Mouse (Mus musculus): ENCODE results near the gene Fyco1. TPM values are rescaled to one million over a fixed set of nuclear protein-coding genes. Genes with fewer than 3 reads are reported as not detected.

Fyco1 gene
- total and polyA plus RNA-seq, 2 experiments = 5.9 to 22.9 TPM

DNA sequence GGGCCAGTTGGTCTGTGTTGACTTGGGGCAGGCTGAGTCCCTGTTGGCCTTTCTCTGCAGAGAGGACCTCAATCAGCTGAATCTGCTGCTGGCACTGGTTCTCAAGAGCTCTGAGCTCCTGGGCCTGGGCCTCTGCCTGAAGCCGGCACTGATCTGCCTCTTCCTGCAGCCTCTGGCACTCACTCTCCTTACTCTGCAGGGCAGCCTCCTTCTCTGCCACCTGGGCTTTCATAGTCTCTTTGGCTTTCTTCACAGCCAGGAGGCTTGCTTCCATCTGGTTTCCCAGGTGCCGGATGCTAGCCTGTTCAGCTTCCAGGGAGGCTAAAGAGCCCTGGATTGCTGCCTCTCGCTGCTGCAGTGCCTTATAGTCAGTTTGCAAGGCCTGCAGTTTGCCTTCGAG is 22.8 kb downstream of the Fyco1 start:
- TF ChIP-seq CTCF (IDR thresholded peaks at IDR 0.05; ENCODE audit: low read depth, low read length) (no peak), POLR2A (IDR thresholded peaks at IDR 0.05; ENCODE audit: extremely low read depth, insufficient read depth, low read length) (no peak)
- 97% methylated on average over 4 of the region's 4 CpGs for WGBS
- Histone ChIP-seq H3K27ac (replicated peaks; ENCODE audit: insufficient read depth, low read depth, low read length) (no peak overlapping the region), H3K36me3 (ENCODE audit: control insufficient read depth, insufficient read depth, low read length) (peaks cover 79% of the 10 kb centered on the region), H3K9ac (ENCODE audit: low read depth, low read length) (no peak overlapping the region), H3K4me1 (ENCODE audit: control insufficient read depth, insufficient read depth, low read length) (no peaks in the 10 kb centered on the region), H3K79me2 (ENCODE audit: control insufficient read depth, insufficient read depth, low read length) (no peaks in the 10 kb centered on the region), H3K4me3 (ENCODE audit: insufficient read depth, low read depth, low read length) (no peak overlapping the region), H3K27me3 (ENCODE audit: control insufficient read depth, insufficient read depth, low read length) (no peaks in the 10 kb centered on the region)
- no peak for DNase-seq (ENCODE audit: extremely low read depth, low read depth, low spot score)

DNA sequence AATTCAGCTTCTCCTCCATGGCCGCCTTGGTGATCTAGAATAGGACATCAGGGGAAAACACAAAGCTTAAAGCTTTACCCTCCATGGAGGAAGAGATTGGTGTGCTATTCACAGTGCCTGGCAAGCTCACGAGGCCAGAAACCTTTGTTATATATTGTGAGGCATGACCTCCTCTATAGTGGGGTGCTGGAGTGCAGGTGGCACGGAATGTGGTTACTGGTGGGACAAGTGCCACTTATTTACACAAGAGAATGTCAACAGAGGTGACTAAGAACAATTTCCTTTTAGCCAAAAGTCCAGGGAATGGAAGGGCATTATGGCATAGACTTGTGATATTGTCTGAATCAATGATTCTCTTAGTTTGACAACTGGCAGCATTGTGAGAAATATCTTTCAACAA is 25.1 kb downstream of the Fyco1 start:
- DNase-seq (ENCODE audit: extremely low read depth, low read depth, low spot score) = no peak
- no peaks in the 10 kb centered on the region for H3K79me2 ChIP-seq (ENCODE audit: control insufficient read depth, insufficient read depth, low read length)
- H3K4me3 ChIP-seq (ENCODE audit: insufficient read depth, low read depth, low read length) = no peak overlapping the region
- no peaks in the 10 kb centered on the region for H3K4me1 ChIP-seq (ENCODE audit: control insufficient read depth, insufficient read depth, low read length)
- WGBS = 59% methylated on average over 3 of the region's 3 CpGs
- H3K27me3 ChIP-seq (ENCODE audit: control insufficient read depth, insufficient read depth, low read length) = no peaks in the 10 kb centered on the region
- H3K9ac ChIP-seq (ENCODE audit: low read depth, low read length) = no peak overlapping the region
- peaks cover 82% of the 10 kb centered on the region for H3K36me3 ChIP-seq (ENCODE audit: control insufficient read depth, insufficient read depth, low read length)
- H3K27ac ChIP-seq (replicated peaks; ENCODE audit: insufficient read depth, low read depth, low read length) = no peak overlapping the region
- TF ChIP-seq CTCF (IDR thresholded peaks at IDR 0.05; ENCODE audit: low read depth, low read length) (no peak), POLR2A (IDR thresholded peaks at IDR 0.05; ENCODE audit: extremely low read depth, insufficient read depth, low read length) (no peak)

DNA sequence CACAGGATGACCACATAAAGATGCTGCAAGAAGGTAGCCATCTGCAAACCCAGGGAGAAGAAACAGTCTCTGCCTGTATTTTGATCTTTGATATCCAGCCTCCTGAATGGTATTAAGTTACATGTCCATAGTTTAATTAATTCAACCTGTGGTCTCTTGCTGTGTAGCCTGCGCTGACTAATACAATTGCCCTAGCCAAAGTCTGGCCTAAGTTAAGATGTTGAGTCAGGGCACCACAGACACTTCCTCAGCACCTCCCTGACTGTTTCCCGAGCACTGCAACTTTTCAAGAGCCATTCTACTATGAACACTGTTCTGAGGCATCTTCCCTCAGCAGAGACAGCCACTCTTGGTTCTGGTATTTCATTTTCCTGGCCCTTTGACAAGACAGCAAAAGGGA is 33.1 kb downstream of the Fyco1 start:
- Histone ChIP-seq H3K9ac (ENCODE audit: low read depth, low read length) (no peak overlapping the region), H3K36me3 (ENCODE audit: control insufficient read depth, insufficient read depth, low read length) (peaks cover 75% of the 10 kb centered on the region), H3K4me1 (ENCODE audit: control insufficient read depth, insufficient read depth, low read length) (peaks cover 8% of the 10 kb centered on the region), H3K79me2 (ENCODE audit: control insufficient read depth, insufficient read depth, low read length) (no peaks in the 10 kb centered on the region; the same call in 1 of the 2 replicates), H3K27ac (replicated peaks; ENCODE audit: insufficient read depth, low read depth, low read length) (no peak overlapping the region), H3K4me3 (ENCODE audit: insufficient read depth, low read depth, low read length) (no peak overlapping the region), H3K27me3 (ENCODE audit: control insufficient read depth, insufficient read depth, low read length) (no peaks in the 10 kb centered on the region)
- TF ChIP-seq CTCF (IDR thresholded peaks at IDR 0.05; ENCODE audit: low read depth, low read length) = no peak
- TF ChIP-seq POLR2A (IDR thresholded peaks at IDR 0.05; ENCODE audit: extremely low read depth, insufficient read depth, low read length) = no peak
- WGBS = 90% methylated on average over 2 of the region's 2 CpGs
- no peak for DNase-seq (ENCODE audit: extremely low read depth, low read depth, low spot score)

DNA sequence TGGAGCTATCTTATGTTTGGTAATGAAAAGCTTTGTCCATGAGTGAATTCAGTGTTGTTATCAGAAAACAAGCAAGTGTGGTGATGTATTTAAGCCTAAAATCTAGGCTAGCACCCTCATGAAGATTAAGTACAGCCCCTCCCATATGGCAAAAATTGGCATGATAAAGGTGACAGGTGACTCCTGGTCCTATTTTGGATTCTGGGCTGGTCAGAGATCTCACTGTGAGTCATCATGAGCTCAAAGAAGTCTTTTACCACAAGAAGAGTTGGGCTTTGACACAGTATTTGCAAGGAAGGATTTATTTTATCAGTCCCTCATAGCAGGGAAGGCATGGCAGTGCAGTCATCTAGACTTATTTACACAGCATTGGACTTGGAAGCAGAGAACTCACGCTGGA is 35.7 kb downstream of the Fyco1 start:
- Histone ChIP-seq H3K9ac (ENCODE audit: low read depth, low read length) (no peak overlapping the region), H3K4me3 (ENCODE audit: insufficient read depth, low read depth, low read length) (no peak overlapping the region), H3K4me1 (ENCODE audit: control insufficient read depth, insufficient read depth, low read length) (peaks cover 8% of the 10 kb centered on the region), H3K27ac (replicated peaks; ENCODE audit: insufficient read depth, low read depth, low read length) (no peak overlapping the region), H3K36me3 (ENCODE audit: control insufficient read depth, insufficient read depth, low read length) (peaks cover 75% of the 10 kb centered on the region), H3K27me3 (ENCODE audit: control insufficient read depth, insufficient read depth, low read length) (no peaks in the 10 kb centered on the region), H3K79me2 (ENCODE audit: control insufficient read depth, insufficient read depth, low read length) (no peaks in the 10 kb centered on the region; the same call in 1 of the 2 replicates)
- no peak for DNase-seq (ENCODE audit: extremely low read depth, low read depth, low spot score)
- no peak for TF ChIP-seq CTCF (IDR thresholded peaks at IDR 0.05; ENCODE audit: low read depth, low read length)
- no peak for TF ChIP-seq POLR2A (IDR thresholded peaks at IDR 0.05; ENCODE audit: extremely low read depth, insufficient read depth, low read length)
- 36% methylated on average over 1 of the region's 1 CpGs for WGBS

DNA sequence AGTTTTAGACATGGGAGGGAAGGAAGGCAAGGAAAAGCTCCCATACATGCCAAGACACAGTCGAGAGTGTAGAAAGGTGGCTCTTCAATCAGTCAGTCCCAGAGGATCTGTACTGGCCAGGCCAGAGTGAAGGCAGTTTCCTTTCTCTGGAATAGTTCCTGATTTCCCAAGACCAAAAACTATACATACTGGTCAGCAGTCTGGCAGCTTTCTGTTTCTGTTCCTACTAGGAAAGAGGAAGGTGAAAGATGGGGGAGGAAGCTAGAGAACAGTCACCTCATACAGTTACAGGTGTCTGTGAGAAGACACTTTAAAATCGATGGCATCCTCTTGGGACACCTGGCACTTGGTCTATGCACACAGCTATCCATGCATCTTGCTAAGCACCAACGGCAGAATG is 36.3 kb downstream of the Fyco1 start:
- peaks cover 8% of the 10 kb centered on the region for H3K4me1 ChIP-seq (ENCODE audit: control insufficient read depth, insufficient read depth, low read length)
- no peak for TF ChIP-seq POLR2A (IDR thresholded peaks at IDR 0.05; ENCODE audit: extremely low read depth, insufficient read depth, low read length)
- TF ChIP-seq CTCF (IDR thresholded peaks at IDR 0.05; ENCODE audit: low read depth, low read length) = no peak
- H3K79me2 ChIP-seq (ENCODE audit: control insufficient read depth, insufficient read depth, low read length) = no peaks in the 10 kb centered on the region; the same call in 1 of the 2 replicates
- no peak overlapping the region for H3K4me3 ChIP-seq (ENCODE audit: insufficient read depth, low read depth, low read length)
- H3K27ac ChIP-seq (replicated peaks; ENCODE audit: insufficient read depth, low read depth, low read length) = peak overlapping the region; percentile 44; the same call in 1 of the 2 replicates
- DNase-seq (ENCODE audit: extremely low read depth, low read depth, low spot score) = peak; percentile 30
- WGBS = 84% methylated on average over 3 of the region's 3 CpGs
- peaks cover 75% of the 10 kb centered on the region for H3K36me3 ChIP-seq (ENCODE audit: control insufficient read depth, insufficient read depth, low read length)
- H3K9ac ChIP-seq (ENCODE audit: low read depth, low read length) = no peak overlapping the region
- H3K27me3 ChIP-seq (ENCODE audit: control insufficient read depth, insufficient read depth, low read length) = no peaks in the 10 kb centered on the region

DNA sequence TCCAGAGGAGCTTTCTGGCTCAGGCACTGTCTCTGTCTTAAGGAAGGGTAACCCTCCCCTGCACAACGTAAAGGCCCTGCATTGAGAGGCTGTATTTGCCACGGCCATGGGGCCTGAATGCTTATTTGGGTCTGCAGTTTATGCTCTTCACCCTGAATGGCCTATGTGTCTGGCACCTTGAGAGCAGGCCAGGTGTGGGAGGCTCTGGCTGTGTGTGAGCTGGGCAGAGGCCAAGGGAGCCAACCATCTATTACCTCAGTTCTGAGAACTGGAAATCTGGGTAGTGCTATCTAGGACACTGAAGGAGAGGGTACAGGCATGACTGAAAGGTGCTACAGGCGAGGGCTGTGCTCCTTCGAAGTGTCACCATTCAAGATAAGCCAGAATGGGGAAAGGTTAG is 36.9 kb downstream of the Fyco1 start:
- Histone ChIP-seq H3K36me3 (ENCODE audit: control insufficient read depth, insufficient read depth, low read length) (peaks cover 77% of the 10 kb centered on the region), H3K27ac (replicated peaks; ENCODE audit: insufficient read depth, low read depth, low read length) (no peak overlapping the region), H3K27me3 (ENCODE audit: control insufficient read depth, insufficient read depth, low read length) (no peaks in the 10 kb centered on the region), H3K9ac (ENCODE audit: low read depth, low read length) (no peak overlapping the region), H3K79me2 (ENCODE audit: control insufficient read depth, insufficient read depth, low read length) (no peaks in the 10 kb centered on the region; the same call in 1 of the 2 replicates), H3K4me3 (ENCODE audit: insufficient read depth, low read depth, low read length) (no peak overlapping the region), H3K4me1 (ENCODE audit: control insufficient read depth, insufficient read depth, low read length) (peaks cover 8% of the 10 kb centered on the region)
- TF ChIP-seq CTCF (IDR thresholded peaks at IDR 0.05; ENCODE audit: low read depth, low read length) = no peak
- no peak for TF ChIP-seq POLR2A (IDR thresholded peaks at IDR 0.05; ENCODE audit: extremely low read depth, insufficient read depth, low read length)
- 68% methylated on average over 4 of the region's 4 CpGs for WGBS
- no peak for DNase-seq (ENCODE audit: extremely low read depth, low read depth, low spot score)
